Mouse (Mus musculus) neutrophil, adult 5-6 weeks (primary cell): Measurements from ENCODE around the gene Patl2. TPM values are rescaled to one million over a fixed set of nuclear protein-coding genes. Genes with fewer than 3 reads are reported as not detected.

Experiments
- ATAC-seq: fragments of 151-379, 151-347 bp; 2 replicates; pipeline ENCODE4 v1.8.0; 2017; ENCODE audit warnings: mild to moderate bottlenecking, moderate TSS enrichment; ENCODE audit not compliant: insufficient number of reproducible peaks, poor library complexity, low FRiP score, severe bottlenecking; ENCODE audit errors: extremely low read depth
- total RNA-seq: library from RNA; stranded (forward); fragments of 200-1000 nt; gene quantifications from 2 replicates; pipeline ENCODE4 v1.2.3, GENCODE M21; 2017

Patl2 gene
- total RNA-seq, 1 experiment from 2014 or later: not detected

DNA sequence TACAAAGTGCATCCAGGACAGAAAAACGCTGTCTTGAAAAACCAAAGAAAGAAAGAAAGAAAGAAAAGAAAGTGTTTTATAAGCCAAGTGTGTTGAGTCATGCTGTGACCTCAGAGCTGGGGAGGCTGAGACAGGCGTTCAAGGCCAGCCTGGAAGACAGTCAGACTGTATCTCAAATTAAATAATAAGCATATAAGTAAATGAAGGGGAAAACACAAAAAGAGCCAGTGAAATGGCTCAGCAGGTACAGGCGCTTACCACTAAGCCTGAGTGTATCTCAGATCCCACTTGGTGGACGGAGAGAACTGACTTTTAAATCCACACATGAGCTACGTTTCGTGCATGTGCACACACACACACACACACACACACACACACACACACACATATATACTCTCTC lies 36.7 kb downstream of the Patl2 start:
- no peak for ATAC-seq

GRCm38 (mm10) chr2:122148242-122148917 lies 37.6 kb downstream of the Patl2 start:
- peak; percentile 40 for ATAC-seq

DNA sequence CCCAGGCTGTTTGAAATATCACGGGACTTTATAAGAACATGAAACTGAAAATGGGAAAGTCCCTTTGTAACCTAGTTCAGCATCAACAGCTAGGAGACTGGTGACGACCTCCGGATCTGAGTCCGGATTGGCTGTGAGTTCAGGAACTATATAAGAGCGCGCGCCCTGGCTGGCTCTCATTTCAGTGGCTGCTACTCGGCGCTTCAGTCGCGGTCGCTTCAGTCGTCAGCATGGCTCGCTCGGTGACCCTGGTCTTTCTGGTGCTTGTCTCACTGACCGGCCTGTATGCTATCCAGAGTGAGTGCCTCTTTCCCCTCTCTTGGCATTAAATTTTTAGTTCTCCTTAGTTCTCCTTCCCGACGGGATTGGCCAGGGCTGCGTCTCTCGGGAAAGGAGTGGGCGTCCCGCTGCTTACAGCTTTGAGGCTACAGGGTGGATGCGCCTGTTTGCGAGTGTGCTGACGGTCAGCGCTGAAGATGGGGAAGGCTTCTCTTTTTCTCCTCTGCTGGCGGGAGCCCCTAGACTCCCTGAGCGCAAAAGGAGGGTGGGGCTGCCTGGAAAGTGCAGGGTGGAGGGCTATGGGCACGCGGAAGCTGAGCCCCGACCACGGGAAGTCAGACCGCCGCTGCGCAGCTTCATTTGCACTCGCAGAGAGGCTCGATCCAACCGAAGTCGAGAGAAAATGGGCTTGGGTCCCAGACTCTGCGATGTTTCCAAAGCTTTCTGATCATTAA lies 38.3 kb downstream of the Patl2 start, which contains the start of gene B2m:
TSS of gene B2m (plus strand) at position 179 of the 734 bp plus-strand sequence.
- ATAC-seq: peak; percentile 90

DNA sequence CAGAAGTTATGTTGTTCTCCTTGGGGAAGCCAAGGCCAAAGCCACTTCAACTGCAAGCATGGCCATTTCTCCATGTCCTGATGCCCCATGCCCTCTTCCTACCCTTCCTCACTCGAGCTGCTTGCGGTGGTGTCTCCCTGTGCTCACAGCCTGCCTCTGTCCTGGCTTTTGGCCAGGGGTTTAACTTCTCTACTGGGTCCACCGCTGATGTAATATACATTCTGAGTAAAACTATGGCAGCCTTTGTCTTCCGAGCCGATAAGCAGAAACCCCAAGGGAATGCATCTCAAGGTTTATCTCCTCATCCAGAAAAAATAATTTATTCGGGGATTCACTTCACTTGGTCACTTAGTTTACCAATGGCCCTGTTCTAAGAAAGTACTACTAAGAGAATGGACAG lies 39.3 kb downstream of the Patl2 start:
- ATAC-seq: no peak

DNA sequence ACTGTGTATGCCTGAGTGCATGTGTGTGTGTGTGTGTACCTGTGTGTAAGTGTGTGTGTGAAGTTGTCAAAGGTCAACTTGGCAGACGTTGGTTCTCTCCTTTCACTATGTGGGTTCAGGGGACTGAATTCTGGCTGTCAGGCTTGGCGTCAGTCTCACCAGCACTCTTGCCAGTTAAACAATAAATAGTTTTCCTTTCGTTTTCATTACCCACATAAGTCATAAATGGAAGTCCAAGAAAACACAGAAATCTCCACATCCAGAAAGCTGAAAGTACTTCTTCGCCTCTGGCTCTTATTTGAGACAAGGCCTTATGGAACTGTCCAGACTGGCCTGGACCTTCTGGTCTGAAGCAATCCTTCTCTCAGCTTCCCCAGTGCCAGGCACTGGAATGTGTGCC lies 40.2 kb downstream of the Patl2 start:
- ATAC-seq: no peak

- no peak for ATAC-seq
Observed at GRCm38 (mm10) chr2:122143111-122143510, 42.9 kb downstream of the Patl2 start.

- ATAC-seq: peak; percentile 35; the same call in 1 of the 2 replicates
Observed at GRCm38 (mm10) chr2:122141332-122141967, 44.5 kb downstream of the Patl2 start.

GRCm38 (mm10) chr2:122140815-122141214 lies 45.2 kb downstream of the Patl2 start:
- ATAC-seq: no peak

DNA sequence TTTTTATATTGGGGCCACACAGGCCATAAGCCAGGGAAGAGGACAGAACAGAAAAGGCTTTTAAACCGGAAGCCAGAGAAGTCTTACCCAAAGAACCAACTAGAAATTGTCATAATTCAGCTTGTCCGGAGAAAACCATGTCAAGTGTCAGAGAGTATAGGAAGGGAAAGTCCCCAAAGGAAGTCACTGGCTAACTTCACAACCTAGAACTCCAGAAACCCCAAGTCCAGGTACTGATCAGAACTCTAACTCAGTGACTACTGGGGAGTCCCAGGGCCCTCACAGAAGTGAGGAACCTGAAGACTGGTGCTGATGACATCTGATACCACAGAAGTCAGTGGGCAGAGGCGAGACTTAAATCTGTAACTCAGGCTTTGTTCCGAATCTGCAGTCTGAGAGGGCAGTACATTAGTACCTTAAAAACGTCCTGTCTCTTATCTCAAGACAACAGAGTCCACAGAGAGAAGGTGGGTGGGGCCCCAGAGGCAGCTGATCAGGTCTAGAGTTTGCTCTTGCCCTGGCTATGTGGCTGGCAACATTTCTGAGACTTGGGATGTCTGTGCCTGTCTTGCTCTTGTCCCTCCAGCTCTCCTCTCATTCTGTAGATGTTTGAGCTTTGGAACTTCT lies 48.0 kb downstream of the Patl2 start:
- ATAC-seq: no peak

GRCm38 (mm10) chr2:122132618-122133017 lies 53.4 kb downstream of the Patl2 start:
- ATAC-seq: no peak

GRCm38 (mm10) chr2:122132078-122132477 lies 53.9 kb downstream of the Patl2 start:
- ATAC-seq: no peak

GRCm38 (mm10) chr2:122127635-122128034 lies 58.4 kb downstream of the Patl2 start:
- no peak for ATAC-seq

DNA sequence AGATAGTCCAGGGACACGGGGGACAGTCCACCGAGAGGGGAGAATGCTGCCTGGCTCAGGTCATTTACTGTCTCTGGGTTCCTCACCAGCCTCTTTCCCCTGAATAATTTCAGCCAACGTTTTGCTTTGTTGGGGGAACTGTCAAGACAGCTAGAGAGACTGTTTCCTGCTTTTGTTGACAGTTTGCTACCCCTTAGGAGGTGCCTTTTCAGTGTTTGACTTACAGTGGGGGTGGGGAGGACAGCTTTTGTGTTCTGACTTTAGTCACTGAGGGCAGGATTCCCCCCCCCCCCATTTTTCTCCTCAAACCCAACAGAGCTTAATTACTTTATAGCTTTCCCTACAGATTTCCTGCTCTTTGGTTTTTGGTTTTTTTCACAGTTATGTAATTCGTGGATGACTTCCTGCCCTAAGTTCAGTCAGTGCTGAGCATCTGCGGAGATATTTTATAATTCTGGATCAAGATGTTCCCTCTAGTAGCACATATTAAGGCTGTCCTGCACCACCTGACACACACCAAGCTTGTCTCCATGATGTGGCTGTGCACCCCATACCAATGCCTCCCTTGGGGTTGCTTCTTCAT lies 59.1 kb downstream of the Patl2 start:
- no peak for ATAC-seq

DNA sequence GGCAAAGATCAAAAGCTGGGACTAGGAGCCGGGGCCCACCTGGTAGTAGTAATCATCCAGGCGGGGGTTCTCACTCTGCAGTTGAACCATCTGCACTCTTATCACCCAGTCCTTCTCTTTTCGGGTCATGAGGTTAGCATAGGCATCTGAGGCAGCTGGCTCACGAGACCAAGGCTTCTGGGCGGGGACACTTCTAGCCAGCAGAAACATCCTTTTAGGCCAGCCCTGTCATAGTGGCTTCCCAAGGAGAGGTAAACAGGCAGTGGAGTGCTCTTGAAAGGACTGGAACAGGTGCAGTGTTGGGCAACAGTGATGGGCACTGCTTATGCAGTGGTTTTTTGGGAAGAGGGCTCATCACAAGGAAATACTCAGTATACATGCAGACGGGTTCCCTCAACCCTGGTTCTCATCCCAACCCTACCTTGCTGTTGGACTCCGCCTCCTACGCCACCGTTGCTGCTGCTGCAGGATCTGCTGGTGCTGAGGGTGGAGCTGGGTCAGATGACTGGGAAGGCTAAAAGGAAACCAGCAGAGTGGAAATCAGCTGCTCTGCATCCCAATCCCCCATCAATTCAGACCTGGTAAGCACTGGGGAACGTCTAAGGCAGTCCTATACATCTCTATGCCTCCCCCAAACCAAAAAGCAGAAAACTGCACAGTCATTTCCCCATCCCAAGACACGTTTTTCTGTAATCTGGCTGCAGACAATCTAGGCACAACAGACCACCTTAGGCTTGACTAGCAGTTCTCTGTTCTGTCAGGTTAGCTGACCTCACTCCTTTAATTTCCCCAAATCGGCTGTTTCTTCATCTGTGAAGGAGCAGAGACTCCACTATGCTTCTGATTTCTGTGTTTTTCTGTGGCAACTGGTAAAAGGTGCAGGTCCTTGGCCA lies 60.1 kb downstream of the Patl2 start:
- ATAC-seq: no peak

GRCm38 (mm10) chr2:122117961-122118958 lies 67.7 kb downstream of the Patl2 start, which contains the start of gene Spg11:
TSS of gene Spg11 (minus strand) at chr2:122118386.
- ATAC-seq: peak; percentile 99

DNA sequence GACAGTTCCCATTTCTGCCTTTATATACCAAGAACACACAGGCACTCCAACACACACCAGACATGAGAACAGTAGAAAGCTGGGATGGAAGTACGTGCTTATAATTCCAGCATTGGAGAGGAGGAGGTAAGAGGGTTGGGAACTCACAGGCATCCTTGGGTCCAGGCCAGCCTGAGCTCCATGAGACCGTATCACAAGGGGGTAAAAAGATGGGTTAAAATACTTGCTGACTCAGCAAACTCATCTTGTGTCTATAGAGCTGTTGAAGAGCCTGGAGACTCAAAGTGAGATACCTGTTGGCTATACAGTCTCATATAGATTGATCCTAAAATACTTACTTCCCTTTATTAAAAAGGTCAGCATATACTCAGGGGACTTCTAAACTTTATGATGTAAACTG lies 69.1 kb downstream of the Patl2 start:
- no peak for ATAC-seq

GRCm38 (mm10) chr2:122109714-122110113 lies 76.3 kb downstream of the Patl2 start:
- no peak for ATAC-seq
